Mouse (Mus musculus) midbrain, embryonic 11.5 days (tissue): ENCODE results near the gene Olfr1199. TPM values are rescaled to one million over a fixed set of nuclear protein-coding genes. Genes with fewer than 3 reads are reported as not detected.

Source experiments
- ATAC-seq: fragments of 200-750 bp; cut with Nextera tagmentation; 2 replicates; pipeline ENCODE4 v1.8.0; 2017; ENCODE audit warnings: moderate TSS enrichment, moderate library complexity; ENCODE audit not compliant: low FRiP score
- DNase-seq: peaks from one replicate; pipeline ENCODE4 v3.0.0; 2015; ENCODE audit warnings: low spot score; ENCODE audit errors: missing footprints
- H3K27ac ChIP-seq: fragments of 300-500 bp; sonication (generic); 2 replicates; pipeline ENCODE4 v1.5.1; 2014; ENCODE audit warnings: low read depth, low read length
- H3K27me3 ChIP-seq: fragments of 300-500 bp; sonication (generic); 2 replicates; pipeline ENCODE4 v1.6.1; 2014; ENCODE audit warnings: mild to moderate bottlenecking, low read length, moderate library complexity, mixed read lengths; ENCODE audit not compliant: control insufficient read depth, insufficient read depth
- H3K36me3 ChIP-seq: fragments of 300-500 bp; sonication (generic); 2 replicates; pipeline ENCODE4 v1.6.1; 2014; ENCODE audit warnings: mild to moderate bottlenecking, low read length, moderate library complexity, mixed read lengths; ENCODE audit not compliant: control insufficient read depth, insufficient read depth
- H3K4me1 ChIP-seq: fragments of 300-500 bp; sonication (generic); 2 replicates; pipeline ENCODE4 v1.6.1; 2014; ENCODE audit warnings: low read length; ENCODE audit not compliant: control insufficient read depth, insufficient read depth
- H3K4me2 ChIP-seq: fragments of 300-500 bp; sonication (generic); 2 replicates; pipeline ENCODE4 v1.6.1; 2014; ENCODE audit warnings: mild to moderate bottlenecking, moderate library complexity
- H3K4me3 ChIP-seq: fragments of 300-500 bp; sonication (generic); 2 replicates; pipeline ENCODE4 v1.5.1; 2014; ENCODE audit warnings: low read depth, low read length
- H3K9ac ChIP-seq: fragments of 300-500 bp; sonication (generic); 2 replicates; pipeline ENCODE4 v1.6.1; 2014; ENCODE audit warnings: low read length
- H3K9me3 ChIP-seq: fragments of 300-500 bp; sonication (generic); 2 replicates; pipeline ENCODE4 v1.6.1; 2016; ENCODE audit warnings: low read length; ENCODE audit not compliant: control insufficient read depth
- WGBS: fragments of 180-500 bp; shearing (Covaris S2); extraction: QIAGEN DNeasy Blood & Tissue Kit; methylation state at CpG from one replicate; pipeline ENCODE4 v1.1.7; 2014; 5-methylcytosine and 5-hydroxymethylcytosine counted together
- polyA plus RNA-seq: library from polyadenylated mRNA; unstranded; fragments of >200 nt; fragmentation: Nextera tagmentation; extraction: Ambion mirVana; gene quantifications from 2 replicates; pipeline ENCODE4 v1.2.1, GENCODE M21; 2014

The Olfr1199 gene
- polyA plus RNA-seq = not detected in 2 replicates

DNA sequence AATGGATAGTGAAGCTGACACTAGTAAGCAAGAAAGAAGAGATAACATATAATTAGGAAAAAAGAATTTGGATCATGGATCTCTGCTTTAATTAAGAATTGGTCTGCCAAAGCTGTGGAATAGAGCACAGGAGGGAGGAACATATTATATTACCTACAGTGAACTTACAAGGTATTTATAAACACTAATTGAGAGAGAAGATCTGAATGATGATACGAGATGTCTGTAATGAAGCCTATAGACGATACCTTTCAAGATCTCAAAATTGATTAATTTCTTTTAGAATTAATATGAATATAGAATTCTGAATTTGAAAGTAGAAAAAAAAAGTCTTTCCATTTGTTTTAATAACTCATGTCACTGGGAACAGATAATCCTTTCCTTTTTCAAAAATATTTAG, at the start of gene Olfr1199:
Olfr1199 (minus strand) TSS at position 101 of the 400 bp plus-strand sequence.
- no peaks in the 10 kb centered on the region for H3K36me3 ChIP-seq
- 87% methylated on average over 2 of the region's 2 CpGs for WGBS
- no peak for DNase-seq
- H3K4me2 ChIP-seq = no peak within 1 kb of the TSS
- H3K4me1 ChIP-seq = no peaks in the 10 kb centered on the region
- no peaks in the 10 kb centered on the region for H3K27me3 ChIP-seq
- no peak within 1 kb of the TSS for H3K27ac ChIP-seq
- ATAC-seq = no peak
- no peak within 1 kb of the TSS for H3K4me3 ChIP-seq
- H3K9me3 ChIP-seq = no peaks in the 10 kb centered on the region
- H3K9ac ChIP-seq = no peak within 1 kb of the TSS

DNA sequence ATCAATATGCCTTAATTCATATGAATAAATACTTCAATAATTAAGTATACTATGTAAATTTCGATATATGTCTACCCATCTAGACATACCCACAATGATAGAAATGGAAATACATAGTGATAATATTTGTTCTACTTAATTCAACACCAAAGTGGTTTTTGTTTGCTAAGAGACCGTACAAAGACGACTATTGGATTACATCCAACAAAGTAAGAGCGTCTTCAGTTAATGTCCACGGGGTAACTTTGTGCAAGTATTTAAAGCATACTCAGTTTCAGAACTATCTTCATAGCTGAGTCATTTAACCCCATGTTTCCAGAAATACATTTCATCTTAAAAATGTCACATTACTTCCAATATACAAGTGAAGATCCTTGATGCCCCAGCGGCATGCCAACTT, 32.5 kb upstream of the Olfr1199 start, which contains the start of gene Olfr1201:
Olfr1201 (plus strand) TSS at position 301 of the 400 bp plus-strand sequence.
- Histone ChIP-seq H3K9ac (no peak within 1 kb of the TSS), H3K36me3 (no peaks in the 10 kb centered on the region), H3K9me3 (no peaks in the 10 kb centered on the region), H3K4me2 (no peak within 1 kb of the TSS), H3K4me3 (no peak within 1 kb of the TSS), H3K4me1 (no peaks in the 10 kb centered on the region), H3K27me3 (no peaks in the 10 kb centered on the region), H3K27ac (no peak within 1 kb of the TSS)
- DNase-seq (no peak), ATAC-seq (no peak)
- 88% methylated on average over 6 of the region's 6 CpGs for WGBS

DNA sequence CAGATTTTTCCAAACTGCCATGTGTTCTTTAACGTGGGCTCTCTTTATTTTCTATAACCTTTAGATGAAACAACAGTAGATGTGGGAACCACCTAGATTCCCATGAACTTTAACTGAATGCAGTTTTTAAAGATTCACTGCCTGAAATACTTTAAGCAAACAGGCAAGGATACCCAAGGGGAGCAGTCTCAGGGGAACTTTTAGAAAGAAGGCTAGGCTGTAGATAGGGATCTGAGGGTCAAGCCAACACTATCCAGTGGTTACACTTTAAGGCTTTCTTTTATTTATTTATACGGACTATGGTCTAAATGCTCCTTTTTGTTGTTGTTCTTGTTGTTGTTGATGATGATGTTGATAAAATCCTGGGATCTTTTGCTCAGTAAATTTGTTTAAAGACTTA, 10.1 kb upstream of the Olfr1199 start, which contains the start of gene Olfr1200:
Olfr1200 (minus strand) TSS at position 101 of the 400 bp plus-strand sequence.
- no peaks in the 10 kb centered on the region for H3K36me3 ChIP-seq
- H3K4me1 ChIP-seq = no peaks in the 10 kb centered on the region
- no peak for ATAC-seq
- 82% methylated on average over 2 of the region's 2 CpGs for WGBS
- no peaks in the 10 kb centered on the region for H3K27me3 ChIP-seq
- H3K27ac ChIP-seq = no peak within 1 kb of the TSS
- H3K4me2 ChIP-seq = no peak within 1 kb of the TSS
- no peak within 1 kb of the TSS for H3K9ac ChIP-seq
- DNase-seq = no peak
- no peaks in the 10 kb centered on the region for H3K9me3 ChIP-seq
- H3K4me3 ChIP-seq = no peak within 1 kb of the TSS

DNA sequence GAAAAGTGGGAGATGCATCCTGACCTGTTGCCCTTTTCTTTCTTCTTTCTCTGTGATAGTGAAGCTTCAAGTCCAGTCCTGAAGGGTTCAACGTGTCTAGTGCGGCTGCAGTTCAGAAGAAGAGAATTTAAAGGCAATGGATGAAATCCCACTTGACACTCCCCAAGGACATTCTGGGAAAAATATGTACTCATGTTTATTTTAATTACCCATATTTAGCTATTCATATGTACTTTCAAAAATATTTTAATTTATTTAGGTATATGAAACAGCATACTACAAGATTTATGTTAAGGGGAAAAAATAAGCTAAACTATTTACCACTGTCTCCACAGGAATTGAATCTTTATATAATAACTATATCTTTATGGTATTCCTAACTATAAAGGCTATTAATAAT, 9.0 kb downstream of the Olfr1199 start, which contains the start of gene Olfr1198:
Olfr1198 (minus strand) TSS at position 101 of the 400 bp plus-strand sequence.
- no peak within 1 kb of the TSS for H3K9ac ChIP-seq
- no peaks in the 10 kb centered on the region for H3K36me3 ChIP-seq
- no peak within 1 kb of the TSS for H3K4me3 ChIP-seq
- 89% methylated on average over 2 of the region's 2 CpGs for WGBS
- no peaks in the 10 kb centered on the region for H3K4me1 ChIP-seq
- H3K9me3 ChIP-seq = no peaks in the 10 kb centered on the region
- H3K4me2 ChIP-seq = no peak within 1 kb of the TSS
- H3K27me3 ChIP-seq = no peaks in the 10 kb centered on the region
- no peak within 1 kb of the TSS for H3K27ac ChIP-seq
- no peak for ATAC-seq
- no peak for DNase-seq

DNA sequence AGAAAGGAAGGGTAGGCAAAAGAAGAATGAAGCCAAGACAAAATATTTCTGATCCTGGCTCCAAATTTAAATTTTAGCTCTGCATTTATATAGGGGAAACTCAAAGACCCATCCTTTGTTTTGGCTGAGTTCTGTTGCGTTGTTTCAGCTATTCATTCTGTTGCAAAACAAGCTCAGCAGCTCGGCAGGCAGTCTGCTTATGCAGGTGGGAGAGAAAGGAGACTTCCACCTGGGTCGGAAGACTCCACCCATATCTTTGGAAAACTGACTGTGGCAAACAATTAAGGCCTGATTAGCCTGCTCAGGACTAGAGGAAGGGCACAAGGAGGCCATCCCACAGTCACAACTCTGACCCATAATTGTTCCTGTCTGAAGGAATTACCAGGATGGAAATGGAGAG, 16.9 kb downstream of the Olfr1199 start:
- no peaks in the 10 kb centered on the region for H3K9me3 ChIP-seq
- H3K4me2 ChIP-seq = no peak overlapping the region
- no peaks in the 10 kb centered on the region for H3K27me3 ChIP-seq
- H3K9ac ChIP-seq = no peak overlapping the region
- ATAC-seq (no peak), DNase-seq (no peak)
- no peak overlapping the region for H3K4me3 ChIP-seq
- no peak overlapping the region for H3K27ac ChIP-seq
- H3K4me1 ChIP-seq = no peaks in the 10 kb centered on the region
- 64% methylated on average over 3 of the region's 3 CpGs for WGBS
- H3K36me3 ChIP-seq = no peaks in the 10 kb centered on the region

DNA sequence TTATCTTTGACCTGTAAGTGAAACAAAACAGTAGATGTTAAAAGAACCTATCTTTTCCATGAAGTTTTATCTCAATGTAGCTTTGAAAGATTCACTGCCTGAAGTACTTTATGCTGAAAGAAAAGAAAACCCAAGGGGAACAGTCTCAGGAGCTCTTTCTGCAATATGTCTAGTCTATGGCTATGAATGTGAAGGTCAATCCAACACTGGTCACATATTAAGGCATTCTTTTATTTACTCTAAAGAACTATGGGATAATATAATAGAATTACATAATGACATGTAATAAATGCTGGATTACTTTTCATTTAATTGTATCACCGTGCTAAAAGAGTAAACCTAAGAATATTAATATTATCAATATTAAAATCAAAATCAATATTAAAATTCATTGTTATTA, 28.0 kb downstream of the Olfr1199 start, which contains the start of gene Olfr1197:
Olfr1197 (minus strand) TSS at position 101 of the 400 bp plus-strand sequence.
- no peaks in the 10 kb centered on the region for H3K27me3 ChIP-seq
- no peak within 1 kb of the TSS for H3K4me2 ChIP-seq
- no peaks in the 10 kb centered on the region for H3K4me1 ChIP-seq
- H3K9me3 ChIP-seq = no peaks in the 10 kb centered on the region
- WGBS = 87% methylated on average over 1 of the region's 1 CpGs
- ATAC-seq (no peak), DNase-seq (no peak)
- no peak within 1 kb of the TSS for H3K27ac ChIP-seq
- H3K36me3 ChIP-seq = no peaks in the 10 kb centered on the region
- no peak within 1 kb of the TSS for H3K9ac ChIP-seq
- H3K4me3 ChIP-seq = no peak within 1 kb of the TSS

DNA sequence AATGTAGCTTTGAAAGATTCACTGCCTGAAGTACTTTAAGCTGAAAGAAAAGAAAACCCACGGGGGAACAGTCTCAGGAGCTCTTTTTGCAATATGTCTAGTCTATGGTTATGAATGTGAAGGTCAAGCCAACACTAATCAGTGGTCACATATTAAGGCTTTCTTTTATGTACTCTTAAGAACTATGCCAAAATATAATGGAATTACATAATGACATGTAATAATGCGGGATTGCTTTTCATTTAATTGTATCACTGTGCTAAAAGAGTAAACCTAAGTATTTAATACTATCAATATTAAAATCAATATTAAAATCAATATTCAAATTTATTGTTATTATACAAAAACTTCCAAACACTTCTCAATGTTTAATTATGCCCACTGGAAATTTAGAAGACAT, 55.8 kb downstream of the Olfr1199 start, which contains the start of gene Olfr1196:
Olfr1196 (minus strand) TSS at position 101 of the 400 bp plus-strand sequence.
- Histone ChIP-seq H3K36me3 (no peaks in the 10 kb centered on the region), H3K27ac (no peak within 1 kb of the TSS)
- no peak for ATAC-seq

More for the DNA sequence above, 55.8 kb downstream of the Olfr1199 start, which contains the start of gene Olfr1196:
- Histone ChIP-seq H3K4me1 (no peaks in the 10 kb centered on the region), H3K9me3 (no peaks in the 10 kb centered on the region), H3K27me3 (no peaks in the 10 kb centered on the region), H3K4me2 (no peak within 1 kb of the TSS), H3K9ac (no peak within 1 kb of the TSS), H3K4me3 (no peak within 1 kb of the TSS)
- no peak for DNase-seq
- 86% methylated on average over 2 of the region's 2 CpGs for WGBS

Other genes with a start within 250 kb of the Olfr1199 start
- gene Olfr1186, start 241.9 kb downstream of the Olfr1199 start, polyA plus RNA-seq = not detected in 2 replicates
- not detected in 2 replicates for gene Olfr1188, start 203.5 kb downstream of the Olfr1199 start, polyA plus RNA-seq
- not detected in 2 replicates for gene Olfr1189, start 174.0 kb downstream of the Olfr1199 start, polyA plus RNA-seq
- gene Olfr1191-ps1, start 119.9 kb downstream of the Olfr1199 start, polyA plus RNA-seq = not detected in 2 replicates
- gene Olfr1192-ps1, start 112.0 kb downstream of the Olfr1199 start, polyA plus RNA-seq = not detected in 2 replicates
- gene Olfr1193, start 84.8 kb downstream of the Olfr1199 start, polyA plus RNA-seq = not detected in 2 replicates
- gene Olfr1195, start 71.3 kb downstream of the Olfr1199 start, polyA plus RNA-seq = not detected in 2 replicates
- not detected in 2 replicates for gene Olfr1196, start 55.9 kb downstream of the Olfr1199 start, polyA plus RNA-seq
- not detected in 2 replicates for gene Olfr1197, start 28.1 kb downstream of the Olfr1199 start, polyA plus RNA-seq
- not detected in 2 replicates for gene Olfr1198, start 9.1 kb downstream of the Olfr1199 start, polyA plus RNA-seq
- gene Olfr1200, start 10.0 kb upstream of the Olfr1199 start, polyA plus RNA-seq = not detected in 2 replicates
- gene Olfr1201, start 32.6 kb upstream of the Olfr1199 start, polyA plus RNA-seq = not detected in 2 replicates
- gene Olfr1202, start 54.0 kb upstream of the Olfr1199 start, polyA plus RNA-seq = not detected in 2 replicates
- not detected in 2 replicates for gene Olfr1205, start 69.3 kb upstream of the Olfr1199 start, polyA plus RNA-seq
- not detected in 2 replicates for gene Olfr1204, start 88.8 kb upstream of the Olfr1199 start, polyA plus RNA-seq
- gene Olfr1206, start 102.8 kb upstream of the Olfr1199 start, polyA plus RNA-seq = not detected in 2 replicates
- not detected in 2 replicates for gene Olfr1208, start 141.8 kb upstream of the Olfr1199 start, polyA plus RNA-seq
- not detected in 2 replicates for gene Olfr1209, start 154.7 kb upstream of the Olfr1199 start, polyA plus RNA-seq
- not detected in 2 replicates for gene Olfr1211, start 177.6 kb upstream of the Olfr1199 start, polyA plus RNA-seq
- gene Olfr1212, start 193.5 kb upstream of the Olfr1199 start, polyA plus RNA-seq = not detected in 2 replicates
- not detected in 2 replicates for gene Gm13762, start 219.8 kb upstream of the Olfr1199 start, polyA plus RNA-seq
- not detected in 2 replicates for gene Olfr1214, start 232.2 kb upstream of the Olfr1199 start, polyA plus RNA-seq
- not detected in 2 replicates for gene Olfr1215, start 246.5 kb upstream of the Olfr1199 start, polyA plus RNA-seq